Mouse (Mus musculus) bone marrow, adult 2 months (tissue): ENCODE results near the gene Map2k3. TPM values are rescaled to one million over a fixed set of nuclear protein-coding genes. Genes with fewer than 3 reads are reported as not detected.

Experiments
- H3K27ac ChIP-seq: fragments of 200-500 bp; 2 replicates; pipeline ENCODE4 v1.5.1; 2012; ENCODE audit warnings: low read depth, mild to moderate bottlenecking, control low read depth, inconsistent platforms, low read length; ENCODE audit not compliant: control insufficient read depth, poor library complexity, insufficient read depth
- H3K4me1 ChIP-seq: fragments of 200-500 bp; 2 replicates; pipeline ENCODE4 v1.6.1; 2011; ENCODE audit warnings: low read length; ENCODE audit not compliant: control insufficient read depth, insufficient read depth
- H3K4me3 ChIP-seq: fragments of 200-500 bp; replicated peaks from 2 replicates; pipeline ENCODE3; 2011; ENCODE audit warnings: mild to moderate bottlenecking, low read depth, low read length, control low read depth; ENCODE audit not compliant: control insufficient read depth
- CTCF ChIP-seq: fragments of 200-500 bp; IDR thresholded peaks from 2 replicates; pipeline ENCODE4 v1.5.1; 2011; ENCODE audit warnings: low read length, control low read depth; ENCODE audit not compliant: control insufficient read depth, insufficient read depth
- POLR2A ChIP-seq: fragments of 200-500 bp; IDR thresholded peaks from 2 replicates; pipeline ENCODE4 v1.6.1; 2011; ENCODE audit warnings: low read depth, mild to moderate bottlenecking, control low read depth, low read length, borderline replicate concordance; ENCODE audit not compliant: control insufficient read depth
- WGBS: fragments of 180-500 bp; shearing (Covaris S2); methylation state at CpG from one replicate; pipeline ENCODE4 v1.1.7; 2018; 5-methylcytosine and 5-hydroxymethylcytosine counted together
- polyA plus RNA-seq: library from polyadenylated mRNA; stranded (reverse); fragments of >200 nt; gene quantifications from 2 replicates; pipeline ENCODE4 v1.2.4, GENCODE M21; 2011; ENCODE audit warnings: low replicate concordance; ENCODE audit not compliant: missing spikeins, insufficient read depth, insufficient read length

Gene Map2k3
- polyA plus RNA-seq, 1 experiment, result 74.9 TPM

GRCm38 (mm10) chr11:60903661-60904061, 28.2 kb upstream of the Map2k3 start:
- Histone ChIP-seq H3K27ac (no peak overlapping the region), H3K4me1 (no peaks in the 10 kb centered on the region), H3K4me3 (no peak overlapping the region)
- WGBS, result 91% methylated on average over 6 of the region's 6 CpGs
- TF ChIP-seq CTCF, result no peak
- TF ChIP-seq POLR2A, result no peak

GRCm38 (mm10) chr11:60905407-60906120, 26.3 kb upstream of the Map2k3 start:
- Histone ChIP-seq H3K4me1 (no peaks in the 10 kb centered on the region), H3K27ac (no peak overlapping the region), H3K4me3 (no peak overlapping the region)
- WGBS, result 91% methylated on average over 10 of the region's 10 CpGs
- TF ChIP-seq POLR2A, result no peak

GRCm38 (mm10) chr11:60906449-60906848, 25.4 kb upstream of the Map2k3 start:
- TF ChIP-seq POLR2A (no peak), CTCF (no peak)
- 90% methylated on average over 4 of the region's 4 CpGs for WGBS
- H3K4me3 ChIP-seq, result no peak overlapping the region
- H3K4me1 ChIP-seq, result peaks cover under 1% of the 10 kb centered on the region; the same call in 1 of the 2 replicates
- no peak overlapping the region for H3K27ac ChIP-seq

GRCm38 (mm10) chr11:60908073-60908472, 23.8 kb upstream of the Map2k3 start:
- Histone ChIP-seq H3K27ac (no peak overlapping the region), H3K4me1 (peaks cover 5% of the 10 kb centered on the region; the same call in 1 of the 2 replicates), H3K4me3 (no peak overlapping the region)
- TF ChIP-seq CTCF, result no peak
- TF ChIP-seq POLR2A, result no peak
- 79% methylated on average over 3 of the region's 3 CpGs for WGBS

- Histone ChIP-seq H3K27ac (no peak overlapping the region), H3K4me3 (no peak overlapping the region), H3K4me1 (peaks cover 5% of the 10 kb centered on the region; the same call in 1 of the 2 replicates)
- no peak for TF ChIP-seq POLR2A
- TF ChIP-seq CTCF, result no peak
- 82% methylated on average over 1 of the region's 1 CpGs for WGBS
These were observed 22.2 kb upstream of the Map2k3 start for GRCm38 (mm10) chr11:60909626-60910025.

- Histone ChIP-seq H3K27ac (peak overlapping the region; percentile 10; the same call in 1 of the 2 replicates), H3K4me3 (peak overlapping the region; percentile 85), H3K4me1 (peaks cover 5% of the 10 kb centered on the region; the same call in 1 of the 2 replicates)
- TF ChIP-seq POLR2A, result no peak
- TF ChIP-seq CTCF, result no peak
- whole genome bisulfite sequencing, result 18% methylated on average over 7 of the region's 7 CpGs
These were observed 19.3 kb upstream of the Map2k3 start for GRCm38 (mm10) chr11:60912525-60912973.

- Histone ChIP-seq H3K27ac (peak overlapping the region; percentile 83), H3K4me1 (peaks cover 5% of the 10 kb centered on the region; the same call in 1 of the 2 replicates), H3K4me3 (peak overlapping the region; percentile 85)
- under 1% methylated on average over 86 of the region's 86 CpGs for WGBS
- TF ChIP-seq CTCF, result no peak
- peak; percentile 61; the same call in 1 of the 2 replicates for TF ChIP-seq POLR2A
These were observed 18.3 kb upstream of the Map2k3 start for GRCm38 (mm10) chr11:60913301-60914196.

GRCm38 (mm10) chr11:60914491-60914890, 17.3 kb upstream of the Map2k3 start, which contains the start of gene Natd1:
Gene Natd1, minus strand, starts transcription at chr11:60914750.
- Histone ChIP-seq H3K27ac (peak within 1 kb of the TSS; percentile 83), H3K4me3 (peak within 1 kb of the TSS; percentile 85), H3K4me1 (peaks cover 5% of the 10 kb centered on the region; the same call in 1 of the 2 replicates)
- 38% methylated on average over 7 of the region's 7 CpGs for WGBS
- TF ChIP-seq CTCF, result no peak
- TF ChIP-seq POLR2A, result no peak
